Mouse (Mus musculus) midbrain, embryonic 11.5 days (tissue): Measurements from ENCODE around the gene Gm17359. TPM values are rescaled to one million over a fixed set of nuclear protein-coding genes. Genes with fewer than 3 reads are reported as not detected.

Experiments used
- ATAC-seq: fragments of 200-750 bp; cut with Nextera tagmentation; 2 replicates; pipeline ENCODE4 v1.8.0; 2017; ENCODE audit warnings: moderate TSS enrichment, moderate library complexity; ENCODE audit not compliant: low FRiP score
- DNase-seq: peaks from one replicate; pipeline ENCODE4 v3.0.0; 2015; ENCODE audit warnings: low spot score; ENCODE audit errors: missing footprints
- H3K27ac ChIP-seq: fragments of 300-500 bp; sonication (generic); 2 replicates; pipeline ENCODE4 v1.5.1; 2014; ENCODE audit warnings: low read depth, low read length
- H3K27me3 ChIP-seq: fragments of 300-500 bp; sonication (generic); 2 replicates; pipeline ENCODE4 v1.6.1; 2014; ENCODE audit warnings: mild to moderate bottlenecking, low read length, moderate library complexity, mixed read lengths; ENCODE audit not compliant: control insufficient read depth, insufficient read depth
- H3K36me3 ChIP-seq: fragments of 300-500 bp; sonication (generic); 2 replicates; pipeline ENCODE4 v1.6.1; 2014; ENCODE audit warnings: mild to moderate bottlenecking, low read length, moderate library complexity, mixed read lengths; ENCODE audit not compliant: control insufficient read depth, insufficient read depth
- H3K4me1 ChIP-seq: fragments of 300-500 bp; sonication (generic); 2 replicates; pipeline ENCODE4 v1.6.1; 2014; ENCODE audit warnings: low read length; ENCODE audit not compliant: control insufficient read depth, insufficient read depth
- H3K4me2 ChIP-seq: fragments of 300-500 bp; sonication (generic); 2 replicates; pipeline ENCODE4 v1.6.1; 2014; ENCODE audit warnings: mild to moderate bottlenecking, moderate library complexity
- H3K4me3 ChIP-seq: fragments of 300-500 bp; sonication (generic); 2 replicates; pipeline ENCODE4 v1.5.1; 2014; ENCODE audit warnings: low read depth, low read length
- H3K9ac ChIP-seq: fragments of 300-500 bp; sonication (generic); 2 replicates; pipeline ENCODE4 v1.6.1; 2014; ENCODE audit warnings: low read length
- H3K9me3 ChIP-seq: fragments of 300-500 bp; sonication (generic); 2 replicates; pipeline ENCODE4 v1.6.1; 2016; ENCODE audit warnings: low read length; ENCODE audit not compliant: control insufficient read depth
- WGBS: fragments of 180-500 bp; shearing (Covaris S2); extraction: QIAGEN DNeasy Blood & Tissue Kit; methylation state at CpG from one replicate; pipeline ENCODE4 v1.1.7; 2014; 5-methylcytosine and 5-hydroxymethylcytosine counted together
- polyA plus RNA-seq: library from polyadenylated mRNA; unstranded; fragments of >200 nt; fragmentation: Nextera tagmentation; extraction: Ambion mirVana; gene quantifications from 2 replicates; pipeline ENCODE4 v1.2.1, GENCODE M21; 2014

Gene Gm17359
- polyA plus RNA-seq, 1 experiment from 2014 or later, result 0.33 TPM

DNA sequence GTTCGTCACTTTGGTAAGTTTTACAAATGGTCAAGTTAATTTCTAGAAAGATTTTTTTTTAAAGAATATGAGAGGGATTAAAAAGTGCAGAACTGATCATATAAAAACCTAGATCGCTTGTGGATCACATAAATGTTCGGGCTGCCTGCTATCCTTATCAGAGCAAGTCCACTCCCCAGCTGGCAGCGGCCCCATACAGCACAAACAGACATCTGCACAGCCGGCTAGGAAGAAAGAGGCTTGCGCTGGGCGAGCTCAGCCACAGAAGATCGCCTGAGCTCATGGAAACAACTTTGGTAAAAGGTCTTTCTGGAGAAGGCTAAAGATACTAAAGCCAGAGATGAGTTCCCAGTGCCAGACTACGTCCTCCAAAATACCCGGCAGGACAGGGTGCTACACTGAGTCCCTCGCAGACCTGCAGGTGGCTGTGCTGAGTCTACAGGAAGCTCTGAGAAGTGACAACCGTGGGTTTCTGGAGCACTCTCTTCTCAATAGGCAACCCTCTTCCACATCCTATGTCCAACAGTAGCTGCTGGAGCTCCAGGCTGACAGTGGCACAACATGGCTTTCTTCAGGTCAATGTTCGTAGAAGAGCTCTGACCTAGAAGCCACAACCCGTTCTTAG lies 122.3 kb downstream of the Gm17359 start:
- peaks cover 5% of the 10 kb centered on the region; the same call in 1 of the 2 replicates for H3K36me3 ChIP-seq

DNA sequence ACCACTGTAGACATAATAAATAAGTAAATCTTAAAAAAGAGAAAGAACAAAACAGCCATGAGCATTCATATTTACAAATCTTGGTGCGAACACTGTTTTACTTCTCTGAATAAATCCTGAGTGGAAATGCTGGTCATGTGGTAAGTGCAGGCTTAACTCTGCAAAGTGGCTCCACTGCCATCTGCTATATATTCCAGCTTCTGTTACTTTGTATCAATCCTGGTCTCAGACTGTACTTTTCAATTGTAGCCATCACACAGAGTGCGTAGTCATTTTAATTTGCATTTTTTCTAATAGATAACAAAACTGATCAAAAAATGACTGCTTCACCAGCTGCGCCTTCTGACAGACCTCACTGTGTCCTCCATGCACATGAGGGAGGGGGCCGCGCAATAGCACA lies 133.0 kb downstream of the Gm17359 start:
- H3K4me2 ChIP-seq, result no peak overlapping the region
- H3K9ac ChIP-seq, result no peak overlapping the region
- no peak for ATAC-seq
- no peaks in the 10 kb centered on the region for H3K36me3 ChIP-seq
- H3K27ac ChIP-seq, result no peak overlapping the region
- H3K27me3 ChIP-seq, result no peaks in the 10 kb centered on the region
- peaks cover 3% of the 10 kb centered on the region; the same call in 1 of the 2 replicates for H3K9me3 ChIP-seq
- H3K4me1 ChIP-seq, result no peaks in the 10 kb centered on the region
- no peak overlapping the region for H3K4me3 ChIP-seq
- 97% methylated on average over 5 of the region's 5 CpGs for WGBS
- DNase-seq, result no peak

More for the DNA sequence above, 122.3 kb downstream of the Gm17359 start:
- H3K27me3 ChIP-seq, result no peaks in the 10 kb centered on the region
- H3K27ac ChIP-seq, result no peak overlapping the region
- ATAC-seq, result no peak
- no peak overlapping the region for H3K4me2 ChIP-seq
- H3K9ac ChIP-seq, result no peak overlapping the region
- WGBS, result 91% methylated on average over 14 of the region's 14 CpGs
- H3K4me3 ChIP-seq, result no peak overlapping the region
- no peaks in the 10 kb centered on the region for H3K9me3 ChIP-seq
- DNase-seq, result no peak
- H3K4me1 ChIP-seq, result peaks cover 5% of the 10 kb centered on the region; the same call in 1 of the 2 replicates

DNA sequence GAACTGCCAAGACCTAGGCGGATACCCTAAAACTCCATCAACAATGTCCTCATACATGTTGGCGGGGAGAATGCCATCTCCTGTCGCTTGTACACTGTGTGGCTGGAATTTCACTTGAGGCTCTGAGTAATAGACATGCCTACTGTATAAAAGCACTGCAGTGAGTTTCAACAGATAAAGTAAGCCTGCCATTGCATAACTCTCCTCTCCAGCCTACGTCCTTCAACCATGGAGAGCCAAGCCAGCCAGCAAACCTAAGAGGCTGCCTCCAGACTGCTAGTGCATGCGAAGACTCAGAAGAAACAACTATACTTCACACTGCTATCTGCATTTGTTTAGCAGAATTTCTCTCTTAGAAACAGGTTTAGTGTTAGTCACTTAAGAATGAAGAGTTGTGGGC lies 135.9 kb downstream of the Gm17359 start:
- Histone ChIP-seq H3K4me1 (peaks cover 5% of the 10 kb centered on the region; the same call in 1 of the 2 replicates), H3K27ac (no peak overlapping the region), H3K4me3 (no peak overlapping the region), H3K9me3 (no peaks in the 10 kb centered on the region), H3K27me3 (no peaks in the 10 kb centered on the region), H3K36me3 (no peaks in the 10 kb centered on the region), H3K9ac (no peak overlapping the region), H3K4me2 (no peak overlapping the region)
- DNase-seq (no peak), ATAC-seq (no peak)
- WGBS, result 94% methylated on average over 5 of the region's 5 CpGs

DNA sequence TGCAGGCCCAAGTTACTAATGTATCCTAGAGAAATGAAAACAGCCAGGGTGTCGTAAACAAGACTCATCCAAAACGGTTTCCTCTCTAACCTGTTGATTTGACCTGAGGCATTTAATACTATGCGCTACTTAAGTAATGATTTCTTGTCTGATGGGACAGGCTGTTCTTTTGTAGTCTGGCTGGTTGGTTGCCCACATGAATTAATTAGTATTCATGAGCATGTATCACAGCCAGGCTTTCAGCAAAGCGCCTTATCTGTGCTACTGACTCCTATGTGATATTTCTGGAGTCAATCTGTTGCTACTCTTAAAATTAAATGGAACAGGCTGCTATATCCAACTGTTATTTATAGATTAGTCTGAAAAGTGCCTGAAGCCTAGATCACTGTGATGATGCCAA lies 138.4 kb downstream of the Gm17359 start:
- ATAC-seq, result peak; percentile 76; the same call in 1 of the 2 replicates
- 61% methylated on average over 4 of the region's 4 CpGs for WGBS

DNA sequence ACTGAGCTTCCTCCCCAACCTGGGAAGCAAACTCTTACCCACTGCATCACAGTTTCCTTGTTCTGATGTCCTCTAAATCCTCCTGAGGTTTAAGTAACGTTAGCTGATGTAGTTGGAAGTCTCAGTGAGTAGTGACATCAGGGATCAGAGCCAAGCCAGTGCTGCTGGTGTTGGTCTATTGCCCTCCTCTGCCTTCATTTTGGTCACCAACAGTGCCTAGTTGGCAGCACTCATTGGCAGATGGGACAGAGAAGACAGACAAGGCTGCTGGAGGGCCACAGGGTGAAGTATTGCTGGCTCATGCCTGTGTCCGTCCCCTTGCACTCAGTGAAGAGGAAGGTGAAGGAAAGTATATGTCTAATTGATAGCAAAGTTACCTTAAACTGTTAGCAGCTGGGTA lies 139.5 kb downstream of the Gm17359 start:
- H3K9ac ChIP-seq, result no peak overlapping the region
- no peak overlapping the region for H3K27ac ChIP-seq
- no peaks in the 10 kb centered on the region for H3K27me3 ChIP-seq
- ATAC-seq (no peak), DNase-seq (no peak)
- WGBS, result 86% methylated on average over 2 of the region's 2 CpGs
- no peak overlapping the region for H3K4me2 ChIP-seq
- H3K36me3 ChIP-seq, result peaks cover under 1% of the 10 kb centered on the region; the same call in 1 of the 2 replicates
- H3K4me1 ChIP-seq, result peaks cover 5% of the 10 kb centered on the region; the same call in 1 of the 2 replicates
- H3K9me3 ChIP-seq, result no peaks in the 10 kb centered on the region
- H3K4me3 ChIP-seq, result no peak overlapping the region

More for the DNA sequence above, 138.4 kb downstream of the Gm17359 start:
- H3K27ac ChIP-seq, result no peak overlapping the region
- H3K36me3 ChIP-seq, result no peaks in the 10 kb centered on the region; the same call in 1 of the 2 replicates
- no peaks in the 10 kb centered on the region for H3K9me3 ChIP-seq
- DNase-seq, result peak; percentile 88
- H3K4me2 ChIP-seq, result no peak overlapping the region
- H3K4me3 ChIP-seq, result no peak overlapping the region
- H3K27me3 ChIP-seq, result no peaks in the 10 kb centered on the region
- H3K4me1 ChIP-seq, result peaks cover 5% of the 10 kb centered on the region; the same call in 1 of the 2 replicates
- no peak overlapping the region for H3K9ac ChIP-seq

DNA sequence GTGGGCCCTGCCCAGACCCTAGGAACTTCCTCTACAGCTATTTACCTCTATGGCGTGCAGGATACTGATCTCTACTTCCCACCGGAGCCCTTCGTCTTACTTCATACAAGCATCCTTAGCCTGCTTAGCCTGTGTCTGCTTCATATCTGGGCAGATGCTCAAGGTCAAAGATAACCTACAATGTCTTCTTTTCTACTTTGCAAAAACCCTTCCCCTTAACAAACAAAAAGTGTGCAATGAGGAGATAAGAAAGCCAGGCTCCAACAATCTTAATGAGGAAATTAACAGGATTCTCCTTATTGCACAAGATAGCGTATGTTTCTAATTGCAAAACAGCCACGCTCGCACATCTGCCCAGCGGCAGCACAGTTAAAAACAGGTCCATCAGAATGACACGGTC lies 141.9 kb downstream of the Gm17359 start:
- H3K36me3 ChIP-seq, result peaks cover 4% of the 10 kb centered on the region; the same call in 1 of the 2 replicates
- H3K4me2 ChIP-seq, result no peak overlapping the region
- H3K4me3 ChIP-seq, result no peak overlapping the region
- H3K4me1 ChIP-seq, result peaks cover 5% of the 10 kb centered on the region; the same call in 1 of the 2 replicates
- no peak for ATAC-seq
- no peak overlapping the region for H3K9ac ChIP-seq
- no peaks in the 10 kb centered on the region for H3K27me3 ChIP-seq
- DNase-seq, result no peak
- WGBS, result 90% methylated on average over 8 of the region's 8 CpGs
- no peak overlapping the region for H3K27ac ChIP-seq
- H3K9me3 ChIP-seq, result no peaks in the 10 kb centered on the region

DNA sequence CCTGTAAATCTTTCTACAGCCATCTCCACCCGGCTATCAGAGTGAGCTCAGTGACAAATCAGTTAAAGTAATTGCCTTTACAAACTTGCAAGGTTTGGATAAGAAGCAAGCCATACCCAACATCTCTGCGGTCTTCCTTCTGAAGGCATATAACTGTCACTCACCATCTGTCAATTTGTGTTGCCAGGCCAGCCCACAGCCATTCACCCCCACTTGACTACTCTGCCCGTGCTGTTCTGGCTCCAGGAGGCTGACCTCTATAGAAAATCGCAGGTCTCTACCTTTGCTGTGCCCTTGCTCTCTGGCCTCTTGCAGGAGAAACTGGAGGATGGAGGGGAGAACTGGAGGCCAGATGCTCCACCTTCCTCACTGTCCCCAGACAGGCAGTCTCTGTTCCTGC lies 142.4 kb downstream of the Gm17359 start:
- no peak overlapping the region for H3K4me3 ChIP-seq
- H3K4me1 ChIP-seq, result peaks cover 5% of the 10 kb centered on the region; the same call in 1 of the 2 replicates
- no peak overlapping the region for H3K4me2 ChIP-seq
- peaks cover 6% of the 10 kb centered on the region; the same call in 1 of the 2 replicates for H3K36me3 ChIP-seq
- no peak overlapping the region for H3K27ac ChIP-seq
- 90% methylated on average over 4 of the region's 4 CpGs for WGBS
- ATAC-seq (no peak), DNase-seq (no peak)
- H3K27me3 ChIP-seq, result no peaks in the 10 kb centered on the region
- H3K9me3 ChIP-seq, result no peaks in the 10 kb centered on the region
- H3K9ac ChIP-seq, result no peak overlapping the region

DNA sequence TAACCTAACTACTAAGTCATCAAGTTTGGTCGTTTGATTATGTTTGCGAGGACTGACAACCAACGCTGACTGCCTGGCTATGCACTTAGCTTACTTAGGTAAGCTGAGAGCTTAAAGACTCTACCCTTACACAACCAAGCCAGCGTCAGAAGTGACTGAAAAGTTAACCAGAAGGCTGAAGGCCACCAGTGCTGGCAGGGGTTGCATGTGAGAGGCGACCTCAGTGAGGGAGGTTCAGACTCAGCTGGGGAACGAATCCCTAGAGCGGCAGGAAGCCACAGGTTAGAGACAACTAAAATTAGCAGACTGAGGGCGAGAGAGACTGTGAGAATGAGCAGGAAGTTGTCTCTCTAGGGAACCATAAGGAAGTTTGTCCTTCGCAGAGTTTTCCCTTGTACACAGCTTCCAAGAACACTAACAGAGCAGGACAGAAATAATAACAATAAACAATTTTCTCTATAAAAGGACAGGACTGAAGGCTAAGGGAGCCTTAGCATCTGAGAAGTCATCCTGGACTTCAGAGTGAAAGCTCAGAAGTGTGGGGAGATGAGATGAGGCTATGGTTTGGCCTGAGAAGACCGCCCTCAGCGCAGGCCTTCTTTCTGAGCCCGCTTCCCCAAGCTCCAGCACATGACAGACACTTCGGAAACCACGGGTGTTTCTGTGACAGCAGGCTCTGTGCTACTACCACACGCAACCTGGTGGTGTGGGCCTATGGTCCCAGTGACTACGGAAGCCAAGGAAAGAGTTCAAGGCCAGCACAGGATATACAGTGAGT lies 148.0 kb downstream of the Gm17359 start:
- H3K4me2 ChIP-seq, result no peak overlapping the region
- H3K9ac ChIP-seq, result no peak overlapping the region
- no peaks in the 10 kb centered on the region for H3K4me1 ChIP-seq
- H3K27me3 ChIP-seq, result no peaks in the 10 kb centered on the region
- DNase-seq (no peak), ATAC-seq (no peak)
- H3K9me3 ChIP-seq, result no peaks in the 10 kb centered on the region
- H3K27ac ChIP-seq, result no peak overlapping the region
- peaks cover 12% of the 10 kb centered on the region; the same call in 1 of the 2 replicates for H3K36me3 ChIP-seq
- no peak overlapping the region for H3K4me3 ChIP-seq
- WGBS, result 88% methylated on average over 16 of the region's 16 CpGs

DNA sequence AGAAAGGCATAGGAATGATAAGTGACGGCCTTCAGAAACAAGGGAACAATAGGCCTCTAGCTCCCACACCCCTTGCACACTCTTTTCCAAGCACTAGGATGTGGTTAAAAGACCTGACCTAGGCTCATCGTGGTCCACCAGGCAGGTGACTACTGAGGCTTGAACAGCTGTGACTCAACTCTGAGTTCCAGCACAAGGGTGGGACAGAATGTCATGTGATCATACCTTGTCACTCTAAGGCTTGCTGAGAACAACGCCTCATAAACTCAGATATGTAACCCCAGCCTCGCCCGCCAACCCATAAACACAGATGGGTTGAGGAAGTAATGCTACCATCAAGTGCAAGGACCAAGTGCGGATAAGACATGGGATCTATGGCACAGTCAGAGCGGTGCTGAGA lies 151.6 kb downstream of the Gm17359 start:
- H3K9ac ChIP-seq, result no peak overlapping the region
- no peak overlapping the region for H3K27ac ChIP-seq
- DNase-seq, result no peak
- H3K36me3 ChIP-seq, result peaks cover 11% of the 10 kb centered on the region; the same call in 1 of the 2 replicates
- H3K4me2 ChIP-seq, result no peak overlapping the region
- no peaks in the 10 kb centered on the region for H3K4me1 ChIP-seq
- 94% methylated on average over 7 of the region's 7 CpGs for WGBS
- no peak for ATAC-seq
- no peaks in the 10 kb centered on the region for H3K9me3 ChIP-seq
- no peaks in the 10 kb centered on the region for H3K27me3 ChIP-seq
- no peak overlapping the region for H3K4me3 ChIP-seq
